Mouse (Mus musculus) adrenal gland, adult 8-10 months (tissue): ENCODE results near the gene Ypel2. TPM values are rescaled to one million over a fixed set of nuclear protein-coding genes. Genes with fewer than 3 reads are reported as not detected.
"Not testable (repeated sequence)": the region's sequence is repeated elsewhere in the genome, so short reads cannot be mapped to it uniquely, and the experiment has no call there.

Experiments
- DNase-seq: peaks from one replicate; pipeline ENCODE4 v3.0.0; 2022
- total RNA-seq, 4 experiments: library from RNA; stranded (reverse); gene quantifications; 2 replicates each; pipeline ENCODE4 v1.2.4; 2022

Gene Ypel2
- 10 to 100 TPM; 22.2 to 53.0 (median 26.6) TPM for total RNA-seq

DNA sequence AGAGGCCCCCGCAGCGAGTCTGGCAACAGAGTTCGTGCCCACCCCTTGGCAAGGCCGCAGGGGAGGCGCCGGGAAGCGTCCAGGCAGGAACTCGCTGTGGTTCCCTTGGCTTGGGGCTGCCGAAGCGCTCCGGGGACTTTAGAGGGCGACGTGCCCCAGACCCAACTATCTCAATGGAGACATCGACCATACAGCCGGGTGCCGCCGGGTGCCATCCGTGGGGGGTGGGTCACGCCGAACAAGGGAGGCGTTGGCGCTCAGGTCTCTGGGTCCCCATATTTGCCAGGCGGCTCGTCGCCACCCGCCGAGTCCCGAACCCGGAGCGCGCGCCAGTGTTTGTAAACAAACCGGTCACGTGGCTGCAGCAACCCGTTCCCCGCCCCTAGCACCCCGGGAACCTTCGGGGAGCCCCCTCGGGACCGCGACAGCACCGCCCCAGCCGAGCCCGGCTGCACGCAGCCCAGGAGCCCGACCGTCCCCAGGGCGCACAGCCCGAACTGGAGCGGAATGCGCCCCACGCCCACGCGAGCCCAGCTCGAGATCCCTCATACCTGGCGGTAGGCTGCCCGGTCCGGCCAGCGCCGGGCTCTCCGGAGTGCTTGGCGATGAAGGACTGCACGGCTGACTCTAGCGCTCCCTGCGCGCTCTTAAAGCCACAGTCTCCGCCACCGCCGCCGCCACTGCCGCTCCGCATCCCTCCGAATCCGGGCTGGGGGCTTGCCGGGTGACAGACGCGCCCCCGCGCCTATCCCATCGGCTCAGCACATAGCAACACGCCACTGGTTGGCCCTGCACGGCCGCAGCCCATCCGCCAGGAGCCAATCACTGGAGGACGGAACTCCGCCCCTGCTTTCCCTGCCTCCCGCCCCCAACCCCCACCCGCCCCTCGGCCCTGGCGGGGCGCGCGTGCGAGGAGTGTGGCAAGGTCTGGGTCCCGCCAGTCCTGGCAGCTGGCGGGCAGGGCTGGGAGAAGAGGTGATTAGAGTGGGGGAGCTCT, at the start of gene Ypel2:
Gene Ypel2 (minus strand): TSS at position 667 of the 997 bp plus-strand sequence.
- DNase-seq: peak; percentile 97

DNA sequence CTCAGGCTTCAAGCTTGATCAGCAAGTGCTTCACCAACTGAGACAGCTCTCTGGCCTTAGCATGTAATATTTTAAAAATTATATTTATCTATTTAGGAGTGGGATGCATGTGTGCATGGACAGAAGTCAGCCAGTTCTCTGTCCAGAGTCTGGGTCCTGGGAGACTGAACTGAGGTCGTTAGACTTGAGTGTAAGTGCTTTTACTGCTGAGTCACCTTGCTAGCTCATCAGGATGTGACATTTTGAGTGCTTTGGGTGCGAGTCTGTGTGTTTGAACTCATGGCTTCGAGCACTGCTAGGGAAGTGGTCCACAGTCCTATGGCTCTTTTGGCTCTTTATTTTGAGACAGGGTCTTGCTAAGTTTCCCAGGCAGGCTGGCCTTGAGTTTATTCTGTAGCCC, 49.5 kb upstream of the Ypel2 start:
- DNase-seq: no peak

DNA sequence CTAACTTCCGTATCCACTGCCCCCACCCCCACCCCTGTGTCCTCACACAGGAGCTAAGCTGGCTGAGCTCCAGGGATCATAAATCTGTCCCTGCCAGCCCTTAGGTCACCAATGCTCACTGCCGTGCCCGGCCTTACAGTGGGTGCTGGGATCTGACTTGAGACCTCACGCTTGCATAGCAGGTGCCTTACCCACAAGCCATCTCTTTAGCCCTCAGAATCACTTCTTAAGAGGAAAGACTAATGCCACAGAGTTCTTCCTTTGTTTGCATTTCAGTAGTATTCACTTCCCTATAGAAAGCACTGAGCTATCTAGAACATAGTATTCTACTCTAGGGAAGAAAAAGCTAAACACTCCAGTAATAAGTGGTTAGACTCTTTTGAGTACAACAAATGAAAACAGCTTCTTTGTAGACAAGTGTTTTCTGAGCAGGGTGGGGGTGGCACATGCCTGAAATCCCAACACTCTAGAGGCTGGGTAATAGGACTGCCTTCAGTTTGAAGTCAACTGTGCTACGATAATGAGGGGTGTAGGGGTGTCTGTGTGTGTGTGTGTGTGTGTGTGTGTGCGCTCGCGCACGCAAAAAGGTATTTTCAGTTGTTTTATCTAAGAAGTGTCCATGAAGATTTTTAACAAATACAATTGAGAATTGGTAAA, 45.9 kb upstream of the Ypel2 start:
- DNase-seq: peak; percentile 13

DNA sequence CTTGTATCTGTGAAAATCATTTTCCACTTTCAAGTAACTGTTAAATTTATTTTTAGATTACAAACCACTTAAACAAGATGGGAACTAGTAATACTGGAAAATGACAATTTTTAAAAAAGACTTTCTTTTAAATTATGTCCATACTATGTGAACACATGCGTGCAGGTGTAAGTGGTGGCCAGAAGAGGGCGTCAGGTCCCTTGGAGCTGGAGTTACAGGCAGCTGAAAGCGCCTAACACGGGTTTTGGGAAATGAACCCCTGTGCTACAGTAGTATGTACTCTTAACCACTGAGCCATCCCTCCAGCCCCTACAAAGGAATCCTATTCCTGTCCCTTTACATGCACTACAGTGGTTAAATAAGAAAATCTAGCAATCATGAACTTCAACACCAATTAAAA, 42.7 kb upstream of the Ypel2 start:
- DNase-seq: no peak

DNA sequence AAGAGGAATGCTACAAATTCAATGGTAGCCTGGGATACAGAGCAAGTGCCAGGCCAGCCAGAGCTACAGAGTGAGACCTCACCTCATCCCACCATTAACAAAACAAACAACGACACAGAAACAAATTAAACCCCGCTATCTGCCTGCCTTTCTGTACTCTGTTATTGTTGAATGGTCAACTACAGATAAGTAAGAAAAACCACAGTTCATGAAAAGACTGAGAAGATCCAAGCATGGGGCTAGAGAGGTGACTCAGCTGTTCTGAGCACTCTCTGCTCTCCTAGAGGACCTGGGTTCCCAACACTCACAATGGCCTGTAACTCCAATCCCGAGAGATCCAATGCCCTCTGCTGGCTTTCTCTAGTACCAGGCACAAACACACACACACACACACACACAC, 34.7 kb upstream of the Ypel2 start:
- DNase-seq: no peak

DNA sequence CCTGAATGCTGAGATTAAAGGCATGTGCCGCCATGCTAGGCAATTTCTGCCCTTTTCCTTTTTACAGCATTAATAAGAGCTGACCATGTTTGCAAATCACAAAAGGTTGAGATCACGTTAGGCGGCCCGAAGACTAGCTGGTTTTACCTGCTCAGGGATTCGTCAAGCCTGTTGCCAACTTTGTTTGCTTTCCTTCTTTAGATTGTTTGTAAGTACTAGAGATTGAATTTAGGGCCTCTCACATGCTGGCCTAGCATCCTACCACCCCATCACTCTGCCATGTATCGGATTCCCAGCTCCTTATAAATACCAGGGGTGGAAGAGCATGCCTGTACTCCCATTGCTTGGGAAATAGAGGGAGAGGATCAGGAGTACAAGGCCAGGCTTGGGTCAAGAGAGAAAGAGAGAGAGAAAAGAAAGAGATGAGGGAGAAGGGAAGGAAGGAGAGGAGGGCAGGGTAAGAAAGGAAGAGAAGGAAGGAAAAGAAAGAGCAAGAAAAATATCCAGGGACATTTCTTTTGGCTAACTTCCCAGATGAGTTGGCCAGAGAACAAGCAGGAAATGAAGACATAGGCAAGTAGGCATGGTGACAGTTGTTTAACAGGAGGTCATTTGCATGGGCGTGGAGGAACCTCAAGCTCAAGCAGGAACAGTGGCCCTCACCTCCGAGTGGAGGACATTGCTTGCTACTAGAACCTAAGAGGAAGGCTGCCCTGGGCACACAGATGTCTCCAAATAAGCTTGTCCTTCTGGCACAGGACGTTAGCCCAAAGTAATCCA, 32.8 kb upstream of the Ypel2 start:
- DNase-seq: no peak

DNA sequence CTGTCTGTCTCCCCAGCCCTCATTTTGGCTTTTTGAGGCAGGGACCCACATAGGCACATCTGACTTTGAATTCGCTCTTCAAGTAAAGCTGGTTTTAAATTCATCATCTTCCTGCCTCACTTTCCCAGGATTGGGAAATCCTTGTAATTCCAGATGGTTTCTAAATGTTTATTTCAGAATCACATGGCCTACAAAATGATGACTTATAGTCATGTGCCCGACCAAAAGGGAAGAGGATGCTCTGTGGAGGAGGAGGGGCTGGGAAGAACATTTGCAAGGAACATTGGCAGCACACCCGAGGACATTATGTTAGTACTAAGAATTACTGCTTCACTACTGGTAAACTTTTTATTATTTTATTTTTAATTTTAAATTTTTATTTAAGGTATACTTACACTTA, 31.8 kb upstream of the Ypel2 start:
- no peak for DNase-seq

DNA sequence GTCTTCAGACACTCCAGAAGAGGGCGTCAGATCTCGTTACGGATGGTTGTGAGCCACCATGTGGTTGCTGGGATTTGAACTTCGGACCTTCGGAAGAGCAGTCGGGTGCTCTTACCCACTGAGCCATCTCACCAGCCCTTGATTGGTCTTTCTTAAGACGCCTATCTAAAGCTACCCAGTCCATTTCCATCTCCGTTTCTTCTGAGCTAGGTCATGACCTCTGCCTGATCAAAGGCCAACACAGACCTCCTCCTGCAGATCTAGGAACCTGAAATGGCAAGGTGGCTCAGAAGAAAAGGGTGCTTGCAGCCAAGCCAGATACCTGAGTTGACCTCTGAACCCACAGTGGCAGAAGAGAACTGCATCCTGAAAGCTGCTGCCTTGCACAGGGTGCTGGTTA, 29.7 kb upstream of the Ypel2 start:
- not testable (repeated sequence) for DNase-seq

DNA sequence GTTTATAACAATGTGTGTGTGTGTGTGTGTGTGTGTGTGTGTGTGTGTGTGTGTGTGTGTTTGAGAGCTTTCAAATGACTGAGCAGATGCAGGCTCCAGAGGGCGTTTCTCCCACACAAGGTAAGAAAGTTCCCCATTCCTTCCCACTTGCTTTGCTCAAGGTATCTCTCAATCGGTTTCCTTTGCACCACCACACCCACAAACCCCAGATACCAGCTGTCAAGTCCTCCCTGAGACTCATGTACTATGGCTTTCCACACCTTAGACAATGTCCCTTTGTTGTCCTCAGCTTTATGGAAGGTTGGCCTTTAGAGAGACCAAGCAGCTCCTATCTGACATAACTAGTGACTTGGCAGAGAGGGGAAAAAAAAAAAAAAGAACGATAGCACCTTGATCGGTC, 29.3 kb upstream of the Ypel2 start:
- no peak for DNase-seq

DNA sequence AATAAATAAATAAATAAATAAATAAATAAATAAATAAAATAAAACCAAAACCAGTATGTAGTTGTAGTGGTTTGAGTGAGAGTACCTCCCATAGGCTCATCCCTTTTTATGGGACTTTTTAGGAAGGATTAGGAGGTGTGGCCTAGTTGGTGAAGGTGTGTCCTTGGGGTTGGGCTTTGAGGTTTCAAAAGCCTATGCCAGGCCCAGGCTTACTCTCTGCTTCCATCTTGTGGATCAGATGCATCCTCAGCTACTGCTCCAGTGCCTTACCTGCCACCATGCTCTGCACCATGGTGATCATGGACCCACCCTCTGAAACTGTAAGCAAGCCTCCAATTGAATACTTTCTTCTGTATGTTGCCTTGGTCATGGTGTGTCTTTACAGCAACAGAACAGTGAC, 28.0 kb upstream of the Ypel2 start:
- no peak for DNase-seq

DNA sequence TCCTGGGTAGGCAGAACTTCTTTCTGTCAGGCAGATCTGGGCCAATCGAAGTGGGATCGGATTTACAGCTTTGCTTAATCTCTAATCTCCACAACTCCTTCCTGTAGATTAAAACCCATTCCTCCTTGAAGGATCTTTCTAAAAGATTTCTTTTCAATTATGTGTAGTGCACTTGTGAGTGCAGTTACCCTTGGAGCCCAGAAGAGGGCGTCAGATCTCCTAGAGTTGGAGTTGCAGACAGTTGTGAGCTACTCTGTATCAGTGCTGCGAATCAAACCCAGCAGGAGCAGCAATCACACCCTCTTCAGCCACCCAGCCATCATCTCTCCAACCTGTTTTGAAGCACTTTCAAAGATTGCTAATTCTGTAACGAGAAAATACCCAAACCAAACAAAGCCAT, 26.9 kb upstream of the Ypel2 start:
- no peak for DNase-seq

DNA sequence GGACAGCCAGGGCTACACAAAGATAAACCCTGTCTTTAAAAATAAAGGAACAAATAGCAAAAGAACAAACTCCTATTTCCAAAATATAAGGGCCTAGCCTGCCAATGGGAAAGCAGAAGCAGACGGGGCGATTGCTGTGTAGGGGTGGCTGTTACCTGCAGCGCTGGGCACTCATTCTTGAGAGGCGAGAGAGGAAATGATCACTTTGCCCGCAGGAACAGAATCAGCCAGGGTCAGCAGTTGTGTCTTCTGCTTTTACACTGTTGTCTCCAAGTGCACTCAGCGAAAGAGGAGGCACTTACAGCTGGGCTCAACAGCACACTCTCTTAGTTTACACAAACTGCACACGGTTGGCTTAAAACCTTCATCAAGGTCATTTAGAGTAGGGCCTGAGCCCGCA, 25.9 kb upstream of the Ypel2 start:
- no peak for DNase-seq

DNA sequence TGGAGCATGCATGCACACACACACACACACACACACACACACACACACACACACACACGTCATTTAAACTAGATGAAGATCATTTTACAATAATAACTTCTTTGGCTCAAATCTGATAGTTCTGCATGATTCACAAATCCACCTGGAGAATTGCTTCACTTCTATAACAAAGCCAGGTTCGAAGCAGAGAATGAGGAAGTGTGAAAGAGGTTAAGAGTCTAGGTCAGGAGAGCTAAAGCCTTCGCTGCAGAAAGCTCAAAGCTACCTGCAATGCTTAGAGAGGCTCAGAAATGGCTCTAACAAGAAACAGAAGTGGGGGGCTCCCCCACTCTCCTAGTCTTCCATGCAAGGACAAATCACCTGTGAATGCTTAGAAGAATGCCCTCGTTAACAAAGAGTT, 24.6 kb upstream of the Ypel2 start:
- DNase-seq: no peak

DNA sequence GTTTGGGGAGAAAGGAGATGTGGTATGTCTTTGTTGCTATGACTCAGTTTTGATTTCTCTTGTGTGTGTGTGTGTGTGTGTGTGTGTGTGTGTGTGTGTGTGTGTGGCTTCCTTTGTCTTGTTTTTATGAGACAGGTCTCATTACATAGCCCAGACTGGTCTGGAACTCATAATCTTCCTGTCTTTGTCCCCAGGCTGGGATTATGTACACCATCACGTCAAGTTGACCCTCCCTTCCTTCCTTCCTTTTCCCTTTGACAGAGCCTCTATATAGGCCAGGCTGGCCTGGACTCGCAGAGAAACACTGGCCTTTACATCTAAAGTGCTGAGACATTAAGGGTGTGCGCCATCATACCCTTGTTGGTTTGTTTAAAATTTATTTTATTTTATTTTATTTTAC, 22.2 kb upstream of the Ypel2 start:
- no peak for DNase-seq

DNA sequence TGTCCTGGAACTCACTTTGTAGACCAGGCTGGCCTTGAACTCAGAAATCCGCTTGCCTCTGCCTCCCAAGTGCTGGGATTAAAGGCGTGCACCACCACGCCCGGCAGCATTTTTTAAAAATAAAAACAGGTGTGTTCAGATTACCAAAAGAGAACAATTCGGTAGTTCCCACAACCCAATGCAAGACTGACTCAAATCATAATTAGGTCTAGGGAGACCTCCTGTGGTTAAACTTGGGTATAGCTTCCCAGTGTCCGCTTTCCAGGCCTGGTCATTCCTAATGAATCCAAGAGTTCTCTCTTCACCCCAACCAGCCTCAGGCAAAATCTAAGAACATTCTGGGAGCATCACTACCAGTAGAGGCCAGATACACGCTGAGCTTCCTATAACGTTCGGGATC, 17.0 kb upstream of the Ypel2 start:
- DNase-seq: no peak

DNA sequence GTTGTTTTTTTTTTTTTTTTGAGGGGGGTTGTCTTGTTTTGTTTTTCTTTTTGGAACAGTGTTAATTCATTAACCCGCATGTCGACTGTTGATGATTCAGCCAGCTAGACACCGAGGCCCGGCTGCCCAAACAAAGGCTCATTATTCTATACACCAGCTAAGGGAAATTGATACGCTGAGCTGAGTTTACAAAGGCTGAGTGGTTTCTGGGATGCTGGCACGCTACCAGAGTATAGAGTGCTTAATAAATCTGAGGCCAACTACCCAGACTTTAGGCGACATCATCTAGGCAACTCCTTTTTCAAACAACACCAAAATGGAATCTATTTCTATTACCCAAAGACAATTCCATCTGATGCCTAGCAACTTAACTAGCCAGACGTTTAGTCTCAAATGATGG, 13.9 kb upstream of the Ypel2 start:
- DNase-seq: no peak

DNA sequence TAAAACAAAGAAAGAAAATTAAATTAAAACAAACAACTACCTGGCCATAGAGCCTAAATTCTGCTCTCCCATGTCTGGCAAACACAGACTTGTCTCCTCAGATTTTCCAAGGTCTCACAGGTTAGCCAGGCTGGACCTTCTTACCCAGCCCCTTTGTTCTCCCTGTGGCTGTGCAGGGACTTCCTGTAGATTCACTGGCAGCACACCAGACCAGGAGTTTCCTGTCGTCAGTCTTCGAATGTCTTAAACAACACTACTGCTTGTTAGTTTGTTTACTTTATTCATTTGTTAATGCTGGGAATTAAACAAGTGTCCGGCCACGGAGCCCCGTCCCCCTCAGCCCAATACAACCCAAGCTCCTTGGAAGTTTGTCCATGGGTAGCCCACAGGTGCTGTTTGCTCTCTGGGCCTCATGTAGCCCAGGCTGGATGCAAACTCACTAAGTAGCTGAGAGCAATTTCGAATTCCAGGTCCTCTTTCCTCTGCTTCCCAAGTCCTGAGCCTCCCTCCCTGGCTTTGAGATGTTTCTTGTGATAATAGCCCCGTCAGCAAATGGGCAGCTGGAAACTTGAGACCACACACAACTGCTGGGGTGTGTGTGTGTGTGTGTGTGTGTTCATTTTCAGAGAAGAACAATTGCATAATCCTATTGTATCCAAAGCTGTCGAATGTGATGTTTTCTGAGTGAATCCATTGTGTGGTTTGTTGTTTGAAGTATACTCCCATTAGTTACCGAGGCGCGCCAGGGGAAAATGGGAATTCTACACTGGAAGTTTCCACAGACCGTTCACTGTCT, 11.7 kb upstream of the Ypel2 start:
- DNase-seq: no peak

DNA sequence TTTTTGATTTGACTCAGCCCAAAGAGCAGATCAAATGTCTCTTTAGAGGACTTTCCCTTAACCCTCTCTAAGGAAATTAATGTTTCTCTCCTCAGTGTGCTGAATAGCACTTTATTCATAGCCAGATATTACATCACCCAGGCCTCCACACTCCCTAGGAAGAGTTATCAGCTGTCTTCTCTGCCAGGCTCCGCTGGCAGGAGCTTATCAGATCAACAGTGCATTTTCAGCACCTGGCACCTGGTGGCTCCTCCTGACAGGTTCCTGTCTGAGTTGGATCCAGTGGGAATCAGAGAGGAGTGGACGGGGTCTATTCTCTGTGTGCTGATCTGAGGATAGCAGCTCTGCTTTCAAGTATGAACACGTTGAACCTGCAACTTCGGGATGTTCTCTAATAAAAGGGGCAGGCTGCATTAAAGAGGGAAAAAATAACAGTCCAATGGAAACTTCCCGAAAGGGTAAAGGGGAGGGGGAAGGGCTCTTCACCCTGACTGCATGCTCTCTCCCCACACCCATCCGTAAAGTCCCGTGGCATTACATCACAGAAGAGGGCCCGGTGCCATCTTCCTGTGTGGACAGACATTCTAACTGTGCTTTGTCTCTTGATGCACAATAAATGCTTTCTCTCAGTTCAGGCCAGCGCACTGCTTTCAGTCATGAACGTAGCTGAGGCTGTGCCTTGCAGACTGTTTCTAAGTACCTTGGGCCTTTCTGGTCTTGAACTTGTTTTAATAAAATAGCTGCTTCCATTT, 8.7 kb upstream of the Ypel2 start:
- DNase-seq: no peak

DNA sequence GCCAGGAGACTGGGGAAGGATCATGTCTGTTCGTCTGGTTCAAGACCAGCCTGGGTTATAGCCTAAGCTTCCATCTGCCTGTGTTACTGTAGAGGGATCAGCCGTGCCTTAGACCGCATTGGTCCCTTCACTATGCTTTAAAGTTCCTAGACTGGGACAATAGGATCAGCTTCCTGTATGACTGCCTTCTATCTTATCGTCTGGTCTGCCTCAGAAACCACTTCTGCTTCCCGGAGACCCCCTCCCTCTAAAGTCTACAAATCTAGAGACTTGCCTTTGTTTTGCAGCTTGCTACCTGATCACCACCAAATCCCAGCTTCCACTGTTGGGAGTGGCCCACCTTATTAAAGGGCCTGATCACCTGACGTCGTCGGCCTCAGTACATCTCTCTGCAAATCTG, 7.7 kb upstream of the Ypel2 start:
- DNase-seq: no peak

DNA sequence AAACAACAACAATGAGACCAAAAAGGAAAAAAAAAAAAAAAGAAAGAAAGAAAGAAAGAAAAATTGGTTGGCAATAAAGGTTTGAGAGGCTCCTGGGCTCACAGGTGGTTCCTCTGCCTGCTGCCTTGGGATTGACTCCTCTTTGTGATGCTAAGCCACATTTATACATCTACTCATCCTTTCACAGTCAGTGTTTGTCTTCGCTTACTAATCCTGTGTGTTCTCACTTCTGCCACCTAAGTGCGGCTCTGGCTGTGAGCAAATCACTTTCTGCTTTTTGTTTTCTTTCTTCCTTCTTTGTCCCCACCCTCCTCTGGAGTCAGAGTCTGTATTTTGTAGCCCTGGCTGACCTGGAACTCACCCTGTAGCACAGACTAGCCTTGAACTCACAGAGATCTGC, 2.8 kb upstream of the Ypel2 start:
- no peak for DNase-seq

DNA sequence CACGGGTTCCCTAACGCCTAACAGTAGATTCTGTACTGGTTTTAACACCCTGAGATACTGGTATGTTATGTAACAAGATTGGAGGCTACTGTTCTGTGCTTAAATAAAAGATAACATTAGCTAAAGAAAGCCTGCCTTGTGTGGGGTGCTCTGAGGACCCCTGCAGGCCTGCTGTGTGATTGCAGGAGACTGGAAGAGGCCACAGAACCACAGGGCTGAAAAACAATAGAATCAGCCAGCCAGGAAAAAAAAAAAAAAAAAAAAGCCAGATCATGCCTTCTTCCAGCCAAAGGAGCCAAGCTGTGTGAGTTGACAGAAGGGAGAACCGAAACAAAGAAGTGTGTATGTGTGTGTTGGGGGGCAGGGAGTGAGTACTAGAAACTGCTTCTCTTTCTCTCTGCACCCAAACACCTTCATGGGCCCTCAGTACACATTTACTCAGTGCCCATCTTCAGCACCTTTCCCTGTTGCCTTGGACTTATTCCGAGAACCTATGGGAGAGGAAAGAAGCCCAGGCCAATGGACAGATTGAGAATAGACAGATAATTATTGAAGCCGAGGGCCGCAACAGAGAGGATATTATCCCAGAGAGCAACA, 2.2 kb upstream of the Ypel2 start:
- peak; percentile 65 for DNase-seq
